Mouse (Mus musculus) kidney, postnatal 14 days (tissue): Measurements from ENCODE around the gene Olfr150.
"Not testable (repeated sequence)": the region's sequence is repeated elsewhere in the genome, so short reads cannot be mapped to it uniquely, and the experiment has no call there.

Experiments used
- DNase-seq: peaks from one replicate; pipeline ENCODE4 v3.0.0; 2022; ENCODE audit warnings: mixed read lengths

Olfr150 gene

DNA sequence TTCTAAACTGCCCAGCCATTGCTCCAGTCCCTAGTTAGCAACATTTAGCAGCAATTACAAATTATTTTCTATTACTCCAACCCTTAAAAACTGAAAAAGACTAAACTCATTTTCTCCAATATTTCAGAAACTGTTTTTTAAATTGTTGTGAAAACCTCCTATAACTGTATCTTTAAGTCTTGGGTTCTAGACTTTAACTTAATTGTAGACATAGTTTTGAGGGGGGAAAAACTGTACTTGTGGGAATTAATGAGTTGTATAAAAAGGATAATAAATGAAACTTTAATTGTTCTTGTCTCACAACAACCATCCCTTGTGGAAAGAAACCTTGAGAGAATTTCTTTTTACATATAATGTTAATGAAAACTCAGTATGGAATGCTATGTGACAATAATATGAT lies at the start of gene Olfr150:
Gene Olfr150, plus strand, starts transcription at position 301 of the 400 bp plus-strand sequence.
- DNase-seq: no peak

DNA sequence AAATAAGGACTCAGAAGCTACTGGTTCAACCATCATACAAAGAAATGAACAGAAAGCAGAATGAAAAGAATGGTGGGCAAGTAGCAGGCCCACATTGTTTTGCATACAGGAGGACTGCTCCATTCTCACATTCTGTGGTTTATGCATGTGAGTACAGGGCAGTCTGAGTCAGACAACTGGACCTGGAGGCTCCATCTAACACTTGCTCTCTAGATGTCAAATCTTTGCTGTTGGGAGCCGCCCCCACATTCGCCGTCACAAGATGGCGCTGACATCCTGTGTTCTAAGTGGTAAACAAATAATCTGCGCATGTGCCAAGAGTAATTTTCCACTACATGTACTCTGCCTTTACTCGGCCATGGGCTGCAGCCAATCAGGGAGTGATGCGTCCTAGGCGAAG lies 29.7 kb upstream of the Olfr150 start:
- DNase-seq: not testable (repeated sequence)

DNA sequence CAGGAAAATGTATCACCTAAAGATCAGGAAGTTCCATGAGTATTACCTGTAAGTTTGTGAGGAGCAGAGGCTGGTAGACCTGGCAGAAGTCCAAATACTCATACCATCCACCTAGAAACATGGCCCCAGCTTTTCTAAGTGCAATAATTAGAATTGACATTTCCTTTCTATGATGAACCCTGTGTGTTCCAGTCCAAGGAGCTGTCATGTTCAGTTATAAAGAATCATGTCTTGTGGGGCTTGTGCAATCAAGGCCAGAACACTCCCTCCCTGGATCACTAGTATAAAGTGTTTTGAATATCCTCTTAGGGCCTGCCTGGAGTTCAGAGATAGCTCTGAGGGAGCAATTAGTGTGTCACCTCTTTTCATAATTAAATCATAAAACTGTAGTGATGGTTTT lies 23.8 kb upstream of the Olfr150 start, which contains the start of gene Olfr149:
Gene Olfr149, minus strand, starts transcription at position 101 of the 400 bp plus-strand sequence.
- no peak for DNase-seq

DNA sequence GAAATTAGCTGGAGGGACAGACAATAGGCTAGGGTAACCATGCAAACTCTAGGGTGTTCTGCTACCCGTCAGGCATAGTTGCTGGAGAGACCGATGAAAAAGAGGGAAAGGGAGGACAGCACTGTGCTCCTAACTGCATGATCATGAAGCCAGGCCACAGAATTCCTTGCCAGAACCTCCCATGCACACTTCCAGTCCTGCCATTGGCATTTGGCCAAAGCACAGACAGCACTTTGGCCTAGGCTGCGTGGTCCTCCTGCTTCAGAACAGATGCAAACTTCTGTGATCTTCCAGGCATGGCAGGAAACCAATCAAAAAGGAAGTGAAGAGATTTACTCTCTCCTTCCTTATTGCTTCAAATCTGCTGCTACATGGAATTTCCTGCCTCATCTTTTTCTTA lies 21.8 kb upstream of the Olfr150 start:
- peak; percentile 55 for DNase-seq

DNA sequence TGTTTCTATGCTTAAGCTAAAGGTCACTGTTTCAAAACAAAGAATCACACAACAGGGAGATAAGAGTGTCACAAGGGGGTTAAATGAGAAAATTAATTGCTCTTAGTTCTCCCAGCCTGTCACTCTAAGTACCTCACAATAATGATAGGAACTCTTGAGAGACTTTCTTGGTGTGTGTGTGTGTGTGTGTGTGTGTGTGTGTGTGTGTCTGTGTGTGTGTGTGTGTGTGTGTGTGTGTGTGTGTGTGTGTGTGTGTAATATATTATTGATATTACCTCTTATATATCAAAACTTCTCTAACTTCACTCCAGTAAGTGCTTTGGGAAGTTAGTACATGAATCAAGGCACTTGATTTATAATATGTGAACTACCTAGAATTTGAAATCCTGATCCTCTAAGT lies 19.7 kb upstream of the Olfr150 start, which contains the start of gene Olfr965:
Gene Olfr965, plus strand, starts transcription at position 301 of the 400 bp plus-strand sequence.
- no peak for DNase-seq

DNA sequence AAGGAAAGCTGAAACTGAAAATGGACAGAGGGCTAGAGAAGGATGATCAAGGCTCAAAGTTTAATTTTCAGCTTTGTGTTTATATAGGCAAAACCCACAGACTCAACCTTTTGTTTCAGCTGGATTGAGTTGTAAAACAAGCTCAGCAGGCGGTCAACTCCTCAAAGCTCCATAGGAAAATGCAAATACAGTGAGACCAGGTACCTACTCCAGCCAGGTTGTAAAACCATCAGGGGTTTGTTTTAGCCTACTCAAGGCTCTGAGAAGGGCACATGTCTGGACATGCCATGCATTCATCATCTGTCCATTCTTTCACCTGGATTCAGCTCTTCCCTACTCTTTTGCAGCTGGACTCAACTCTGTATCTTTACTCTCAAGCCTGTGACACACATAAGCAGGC lies 10.0 kb downstream of the Olfr150 start:
- DNase-seq: no peak

DNA sequence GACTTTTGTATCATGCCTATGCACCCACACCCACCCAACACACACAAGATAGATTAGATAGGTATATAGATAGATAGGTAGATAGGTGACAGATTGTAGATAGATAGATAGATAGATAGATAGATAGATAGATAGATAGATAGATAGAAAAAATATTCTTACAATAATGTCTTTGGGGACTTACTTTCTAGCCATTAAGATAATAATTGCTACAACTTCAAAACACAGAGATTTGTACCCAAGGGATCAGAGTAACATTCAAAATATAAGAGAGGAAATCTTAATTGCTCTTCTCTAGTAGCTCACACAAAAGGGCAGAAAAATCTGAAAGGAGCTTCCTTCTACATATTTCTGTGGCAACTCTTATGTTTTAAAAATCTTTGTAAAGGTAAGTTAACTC lies 15.2 kb downstream of the Olfr150 start, which contains the start of gene Olfr967:
Gene Olfr967, plus strand, starts transcription at position 301 of the 400 bp plus-strand sequence.
- DNase-seq: no peak

DNA sequence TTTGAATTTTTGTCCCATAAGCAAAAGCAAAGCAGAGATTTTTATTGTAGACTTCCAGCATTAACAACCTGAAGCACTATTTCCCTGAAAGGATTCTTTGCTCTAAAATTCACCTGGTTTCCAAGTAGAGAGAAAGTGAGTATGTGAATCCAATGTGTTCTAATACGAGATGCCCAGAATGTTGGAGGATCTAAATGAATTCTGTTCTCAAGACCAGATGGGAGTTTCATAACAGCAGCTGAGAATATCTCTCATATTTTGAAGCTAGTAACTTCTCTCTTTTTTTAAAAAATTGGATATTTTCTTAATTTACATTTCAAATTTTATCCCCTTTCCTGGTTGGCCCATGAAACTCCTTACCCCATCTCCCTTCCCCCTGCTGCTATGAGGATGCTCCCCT lies 15.7 kb downstream of the Olfr150 start:
- no peak for DNase-seq

DNA sequence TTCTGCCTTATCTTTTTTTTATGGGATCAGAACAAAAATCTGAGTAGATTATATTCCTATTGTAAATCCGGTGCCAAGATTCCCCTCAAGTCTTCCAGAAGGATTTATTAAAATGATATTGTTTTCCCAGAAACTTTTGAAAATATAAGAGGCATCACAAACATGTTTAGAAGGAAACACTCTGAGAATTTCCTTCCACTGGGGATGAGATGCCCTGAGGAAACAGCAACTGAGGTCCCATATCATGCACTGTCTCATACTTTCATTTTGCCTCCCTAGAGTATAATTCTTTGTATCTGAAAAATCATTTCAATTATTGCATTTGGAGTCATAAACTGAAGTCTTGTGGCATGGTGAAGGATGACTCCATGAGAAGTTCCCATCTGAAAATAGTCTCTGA lies 52.4 kb downstream of the Olfr150 start, which contains the start of gene Olfr968:
Gene Olfr968, minus strand, starts transcription at position 101 of the 400 bp plus-strand sequence.
- DNase-seq: no peak
